Mouse (Mus musculus): ENCODE data around the gene Cst3. TPM values are rescaled to one million over a fixed set of nuclear protein-coding genes. Genes with fewer than 3 reads are reported as not detected.

Gene Cst3
- polyA plus RNA-seq, 1 experiment = 442 TPM

- no peaks in the 10 kb centered on the region for H3K4me1 ChIP-seq (ENCODE audit: control insufficient read depth, insufficient read depth, low read length)
Measured at GRCm38 (mm10) chr2:148888872-148889271, 13.4 kb upstream of the Cst3 start.

GRCm38 (mm10) chr2:148884738-148885137, 9.2 kb upstream of the Cst3 start:
- Histone ChIP-seq H3K36me3 (ENCODE audit: control insufficient read depth, insufficient read depth, low read length) (no peaks in the 10 kb centered on the region), H3K27me3 (ENCODE audit: control insufficient read depth, insufficient read depth, low read length) (no peaks in the 10 kb centered on the region), H3K27ac (ENCODE audit: control insufficient read depth, insufficient read depth, low read depth, low read length) (no peak overlapping the region), H3K4me3 (ENCODE audit: control insufficient read depth, low read depth, low read length) (no peak overlapping the region), H3K4me1 (ENCODE audit: control insufficient read depth, insufficient read depth, low read length) (no peaks in the 10 kb centered on the region)
- TF ChIP-seq CTCF (IDR thresholded peaks at IDR 0.05; ENCODE audit: control insufficient read depth, insufficient read depth, insufficient replicate concordance, low read depth, low read length) (no peak), POLR2A (IDR thresholded peaks at IDR 0.05; ENCODE audit: control insufficient read depth, low read depth, low read length) (no peak)

More at GRCm38 (mm10) chr2:148888872-148889271, 13.4 kb upstream of the Cst3 start:
- Histone ChIP-seq H3K27ac (ENCODE audit: control insufficient read depth, insufficient read depth, low read depth, low read length) (no peak overlapping the region), H3K27me3 (ENCODE audit: control insufficient read depth, insufficient read depth, low read length) (no peaks in the 10 kb centered on the region), H3K4me3 (ENCODE audit: control insufficient read depth, low read depth, low read length) (no peak overlapping the region), H3K36me3 (ENCODE audit: control insufficient read depth, insufficient read depth, low read length) (no peaks in the 10 kb centered on the region)
- no peak for TF ChIP-seq CTCF (IDR thresholded peaks at IDR 0.05; ENCODE audit: control insufficient read depth, insufficient read depth, insufficient replicate concordance, low read depth, low read length)
- TF ChIP-seq POLR2A (IDR thresholded peaks at IDR 0.05; ENCODE audit: control insufficient read depth, low read depth, low read length) = no peak

- peaks cover 6% of the 10 kb centered on the region for H3K4me1 ChIP-seq (ENCODE audit: control insufficient read depth, insufficient read depth, low read length)
- no peaks in the 10 kb centered on the region for H3K36me3 ChIP-seq (ENCODE audit: control insufficient read depth, insufficient read depth, low read length)
- H3K4me3 ChIP-seq (ENCODE audit: control insufficient read depth, low read depth, low read length) = no peak overlapping the region
- no peaks in the 10 kb centered on the region for H3K27me3 ChIP-seq (ENCODE audit: control insufficient read depth, insufficient read depth, low read length)
- H3K27ac ChIP-seq (ENCODE audit: control insufficient read depth, insufficient read depth, low read depth, low read length) = peak overlapping the region; percentile 69
- TF ChIP-seq CTCF (IDR thresholded peaks at IDR 0.05; ENCODE audit: control insufficient read depth, insufficient read depth, insufficient replicate concordance, low read depth, low read length) (no peak), POLR2A (IDR thresholded peaks at IDR 0.05; ENCODE audit: control insufficient read depth, low read depth, low read length) (no peak)
Measured at GRCm38 (mm10) chr2:148879199-148879598, 3.7 kb upstream of the Cst3 start.

DNA sequence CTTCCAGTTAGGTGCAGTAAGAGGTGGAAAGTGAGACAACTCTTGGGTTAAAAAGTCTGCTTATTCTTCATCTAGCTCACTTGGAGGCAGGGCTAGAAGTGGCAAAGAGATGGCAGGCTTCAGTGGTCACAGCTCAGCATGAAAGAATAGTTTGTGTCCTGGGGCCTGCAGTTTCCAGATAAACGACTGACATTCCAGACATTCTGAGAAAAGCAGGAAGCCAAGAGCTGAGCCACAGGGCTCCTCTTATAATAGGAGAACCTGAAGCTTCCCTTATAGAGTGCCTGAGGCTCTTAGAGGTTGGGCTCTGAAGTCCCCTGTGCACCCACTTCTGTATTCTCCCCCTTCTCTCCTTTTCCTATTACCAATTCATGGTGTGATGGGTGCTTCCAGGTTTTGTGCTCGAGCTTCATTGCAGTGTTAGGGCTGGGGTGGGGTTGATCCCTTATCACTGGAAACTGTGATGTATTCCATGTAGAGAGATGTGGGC, 3.2 kb upstream of the Cst3 start:
- TF ChIP-seq POLR2A (IDR thresholded peaks at IDR 0.05; ENCODE audit: control insufficient read depth, low read depth, low read length) (no peak), CTCF (IDR thresholded peaks at IDR 0.05; ENCODE audit: control insufficient read depth, insufficient read depth, insufficient replicate concordance, low read depth, low read length) (no peak)
- peak overlapping the region; percentile 61 for H3K27ac ChIP-seq (ENCODE audit: control insufficient read depth, insufficient read depth, low read depth, low read length)
- peaks cover 7% of the 10 kb centered on the region for H3K4me1 ChIP-seq (ENCODE audit: control insufficient read depth, insufficient read depth, low read length)
- H3K36me3 ChIP-seq (ENCODE audit: control insufficient read depth, insufficient read depth, low read length) = no peaks in the 10 kb centered on the region
- no peaks in the 10 kb centered on the region for H3K27me3 ChIP-seq (ENCODE audit: control insufficient read depth, insufficient read depth, low read length)
- no peak overlapping the region for H3K4me3 ChIP-seq (ENCODE audit: control insufficient read depth, low read depth, low read length)

GRCm38 (mm10) chr2:148877016-148877770, 1.7 kb upstream of the Cst3 start:
- H3K27ac ChIP-seq (ENCODE audit: control insufficient read depth, insufficient read depth, low read depth, low read length) = peak overlapping the region; percentile 70
- no peaks in the 10 kb centered on the region for H3K27me3 ChIP-seq (ENCODE audit: control insufficient read depth, insufficient read depth, low read length)
- no peaks in the 10 kb centered on the region for H3K36me3 ChIP-seq (ENCODE audit: control insufficient read depth, insufficient read depth, low read length)
- peaks cover 7% of the 10 kb centered on the region for H3K4me1 ChIP-seq (ENCODE audit: control insufficient read depth, insufficient read depth, low read length)
- H3K4me3 ChIP-seq (ENCODE audit: control insufficient read depth, low read depth, low read length) = no peak overlapping the region
- TF ChIP-seq POLR2A (IDR thresholded peaks at IDR 0.05; ENCODE audit: control insufficient read depth, low read depth, low read length) = no peak
- no peak for TF ChIP-seq CTCF (IDR thresholded peaks at IDR 0.05; ENCODE audit: control insufficient read depth, insufficient read depth, insufficient replicate concordance, low read depth, low read length)

- TF ChIP-seq POLR2A (IDR thresholded peaks at IDR 0.05; ENCODE audit: control insufficient read depth, low read depth, low read length) (no peak), CTCF (IDR thresholded peaks at IDR 0.05; ENCODE audit: control insufficient read depth, insufficient read depth, insufficient replicate concordance, low read depth, low read length) (no peak)
- Histone ChIP-seq H3K4me3 (ENCODE audit: control insufficient read depth, low read depth, low read length) (peak overlapping the region; percentile 84), H3K36me3 (ENCODE audit: control insufficient read depth, insufficient read depth, low read length) (no peaks in the 10 kb centered on the region), H3K27me3 (ENCODE audit: control insufficient read depth, insufficient read depth, low read length) (no peaks in the 10 kb centered on the region), H3K4me1 (ENCODE audit: control insufficient read depth, insufficient read depth, low read length) (peaks cover 7% of the 10 kb centered on the region), H3K27ac (ENCODE audit: control insufficient read depth, insufficient read depth, low read depth, low read length) (peak overlapping the region; percentile 70)
Measured at GRCm38 (mm10) chr2:148874617-148875334, 716 bp downstream of the Cst3 start.

GRCm38 (mm10) chr2:148874224-148874616, 1.3 kb downstream of the Cst3 start:
- Histone ChIP-seq H3K36me3 (ENCODE audit: control insufficient read depth, insufficient read depth, low read length) (no peaks in the 10 kb centered on the region), H3K4me1 (ENCODE audit: control insufficient read depth, insufficient read depth, low read length) (peaks cover 7% of the 10 kb centered on the region), H3K27me3 (ENCODE audit: control insufficient read depth, insufficient read depth, low read length) (no peaks in the 10 kb centered on the region), H3K27ac (ENCODE audit: control insufficient read depth, insufficient read depth, low read depth, low read length) (peak overlapping the region; percentile 39; the same call in 1 of the 2 replicates), H3K4me3 (ENCODE audit: control insufficient read depth, low read depth, low read length) (peak overlapping the region; percentile 84)
- no peak for TF ChIP-seq CTCF (IDR thresholded peaks at IDR 0.05; ENCODE audit: control insufficient read depth, insufficient read depth, insufficient replicate concordance, low read depth, low read length)
- TF ChIP-seq POLR2A (IDR thresholded peaks at IDR 0.05; ENCODE audit: control insufficient read depth, low read depth, low read length) = no peak

All from testis, adult 2 months (tissue).